Mouse (Mus musculus): ENCODE data around the gene Gm4763.
"Not testable (repeated sequence)": the region's sequence is repeated elsewhere in the genome, so short reads cannot be mapped to it uniquely, and the experiment has no call there.

The Gm4763 gene

GRCm38 (mm10) chr7:24726808-24727207, at the start of gene Gm4763:
Gene Gm4763, minus strand, starts transcription at chr7:24726908.
- DNase-seq, result not testable (repeated sequence)

- no peak for DNase-seq
These were observed 49.4 kb upstream of the Gm4763 start for GRCm38 (mm10) chr7:24776145-24776544.

GRCm38 (mm10) chr7:24773942-24774535, 47.3 kb upstream of the Gm4763 start:
- no peak for DNase-seq

- DNase-seq, result no peak
These were observed 44.7 kb upstream of the Gm4763 start for GRCm38 (mm10) chr7:24771361-24771760.

GRCm38 (mm10) chr7:24762574-24762973, 35.9 kb upstream of the Gm4763 start:
- no peak for DNase-seq

GRCm38 (mm10) chr7:24761161-24761560, 34.5 kb upstream of the Gm4763 start:
- DNase-seq, result no peak

- no peak for DNase-seq
These were observed 33.5 kb upstream of the Gm4763 start, which contains the start of gene Cd177 for GRCm38 (mm10) chr7:24760211-24760610. Gene Cd177, minus strand, starts transcription at chr7:24760311.

- DNase-seq, result no peak
These were observed 31.8 kb upstream of the Gm4763 start for GRCm38 (mm10) chr7:24758520-24758919.

- no peak for DNase-seq
These were observed 26.8 kb upstream of the Gm4763 start for GRCm38 (mm10) chr7:24753476-24753875.

GRCm38 (mm10) chr7:24751610-24752009, 24.9 kb upstream of the Gm4763 start:
- no peak for DNase-seq

GRCm38 (mm10) chr7:24750695-24751094, 24.0 kb upstream of the Gm4763 start:
- DNase-seq, result no peak

GRCm38 (mm10) chr7:24735970-24736670, 9.4 kb upstream of the Gm4763 start:
- peak; percentile 5 for DNase-seq

- no peak for DNase-seq
These were observed 11.7 kb downstream of the Gm4763 start for GRCm38 (mm10) chr7:24715039-24715438.

GRCm38 (mm10) chr7:24708832-24709292, 17.8 kb downstream of the Gm4763 start, which contains the start of gene BC049730:
Gene BC049730, plus strand, starts transcription at chr7:24709242.
- no peak for DNase-seq

GRCm38 (mm10) chr7:24702841-24703240, 23.9 kb downstream of the Gm4763 start:
- DNase-seq, result not testable (repeated sequence)

GRCm38 (mm10) chr7:24697891-24698290, 28.8 kb downstream of the Gm4763 start:
- DNase-seq, result not testable (repeated sequence)

GRCm38 (mm10) chr7:24692693-24693092, 34.0 kb downstream of the Gm4763 start:
- DNase-seq, result not testable (repeated sequence)

GRCm38 (mm10) chr7:24687519-24687918, 39.2 kb downstream of the Gm4763 start:
- not testable (repeated sequence) for DNase-seq

GRCm38 (mm10) chr7:24684121-24684520, 42.6 kb downstream of the Gm4763 start:
- not testable (repeated sequence) for DNase-seq

- no peak for DNase-seq
These were observed 50.1 kb downstream of the Gm4763 start, which contains the start of gene Tex101 for GRCm38 (mm10) chr7:24676575-24676974. Gene Tex101, minus strand, starts transcription at chr7:24676675.

GRCm38 (mm10) chr7:24671944-24672439, 54.7 kb downstream of the Gm4763 start:
- DNase-seq, result no peak

Data from kidney, adult 11 months (tissue).